Mouse (Mus musculus) ES-E14 (cell line): ENCODE results near the gene Ccdc92. TPM values are rescaled to one million over a fixed set of nuclear protein-coding genes. Genes with fewer than 3 reads are reported as not detected.

Experiments
- DNase-seq: peaks from one replicate; pipeline ENCODE4 v3.0.0-alpha.2; 2013; ENCODE audit warnings: low read depth, low spot score
- H3K27ac ChIP-seq: 2 replicates; pipeline ENCODE4 v1.5.1; 2012; ENCODE audit warnings: low read depth, mild to moderate bottlenecking, low read length, moderate library complexity, mixed read lengths; ENCODE audit not compliant: poor library complexity, insufficient read depth, severe bottlenecking
- H3K36me3 ChIP-seq: 2 replicates; pipeline ENCODE4 v1.6.1; 2012; ENCODE audit warnings: mild to moderate bottlenecking, low read length, moderate library complexity, mixed read lengths; ENCODE audit not compliant: control insufficient read depth, poor library complexity, insufficient read depth, severe bottlenecking
- H3K4me1 ChIP-seq, 2 experiments: fragments of 150-350 bp in 1 of 2; sonication (generic) in 1 of 2; 2 replicates each; pipeline ENCODE4 v1.6.1; 2012; ENCODE audit warnings: low read length in 2 of 2, mild to moderate bottlenecking in 1 of 2, mixed read lengths in 1 of 2; ENCODE audit not compliant: control insufficient read depth in 2 of 2, insufficient read depth in 2 of 2, poor library complexity in 1 of 2
- H3K4me3 ChIP-seq, 2 experiments: fragments of 150-350 bp in 1 of 2; sonication (generic) in 1 of 2; 2 replicates each; pipeline ENCODE4 v1.5.1; 2012; ENCODE audit warnings: low read length in 2 of 2, low read depth in 1 of 2, mild to moderate bottlenecking in 1 of 2, mixed read lengths in 1 of 2; ENCODE audit not compliant: insufficient read depth in 1 of 2, poor library complexity in 1 of 2, severe bottlenecking in 1 of 2
- H3K9ac ChIP-seq: 2 replicates; pipeline ENCODE4 v1.6.1; 2012; ENCODE audit warnings: low read depth, mild to moderate bottlenecking, low read length, mixed read lengths; ENCODE audit not compliant: poor library complexity, insufficient read depth, severe bottlenecking
- H3K9me3 ChIP-seq: fragments of 150-350 bp; sonication (generic); 2 replicates; pipeline ENCODE4 v1.6.1; 2012; ENCODE audit warnings: low read depth, mild to moderate bottlenecking, low read length; ENCODE audit not compliant: control insufficient read depth, insufficient read depth
- CHD2 ChIP-seq: IDR thresholded peaks from 2 replicates; pipeline ENCODE4 v1.6.1; 2014; ENCODE audit warnings: mild to moderate bottlenecking, low read depth, low read length, inconsistent platforms
- HCFC1 ChIP-seq: IDR thresholded peaks from 2 replicates; pipeline ENCODE4 v1.6.1; 2012; ENCODE audit warnings: low read length, inconsistent platforms, borderline replicate concordance; ENCODE audit not compliant: insufficient read depth
- MAFK ChIP-seq: IDR thresholded peaks from 2 replicates; pipeline ENCODE4 v1.6.1; 2014; ENCODE audit warnings: mild to moderate bottlenecking, low read depth, low read length, inconsistent platforms; ENCODE audit not compliant: insufficient read depth
- ZC3H11A ChIP-seq: IDR thresholded peaks from 2 replicates; pipeline ENCODE4 v1.6.1; 2012; ENCODE audit warnings: low read depth, mild to moderate bottlenecking, inconsistent platforms, low read length, borderline replicate concordance
- ZNF384 ChIP-seq: IDR thresholded peaks from 2 replicates; pipeline ENCODE4 v1.6.1; 2012; ENCODE audit warnings: low read depth, low read length, inconsistent platforms
- in situ Hi-C, 2 experiments: fragments of 600-800 bp; cut with MboI; formaldehyde crosslinking; loops; one replicate each; pipeline ENCODE4 v1.15.1; 2025; ENCODE audit warnings: low sequenced_read_pairs in 2 of 2, inconsistent platforms in 1 of 2; ENCODE audit not compliant: unreplicated experiment in 2 of 2
- total RNA-seq: library from RNA; depleted of rRNA; stranded (reverse); fragments of 300-350 nt; gene quantifications from 2 replicates; pipeline ENCODE4 v1.2.3, GENCODE M21; 2012; rRNA removed

Ccdc92 gene
- total RNA-seq, 1 experiment, result 3.9 TPM

- H3K9ac ChIP-seq, result no peak overlapping the region
- H3K4me1 ChIP-seq, result peaks cover 0 to 4% of the 10 kb centered on the region in 2 experiments; a peak in 1 of 4 replicates
These were observed 70.1 kb downstream of the Ccdc92 start for GRCm38 (mm10) chr5:124792112-124792511.

GRCm38 (mm10) chr5:124785650-124786049 is 76.6 kb downstream of the Ccdc92 start:
- TF ChIP-seq HCFC1 (no peak), ZC3H11A (no peak), ZNF384 (no peak), CHD2 (no peak), MAFK (no peak)
- H3K4me3 ChIP-seq, result no peak overlapping the region
- no peaks in the 10 kb centered on the region for H3K9me3 ChIP-seq
- in situ Hi-C loops, result no loop called here
- DNase-seq, result no peak
- H3K4me1 ChIP-seq, result no peaks in the 10 kb centered on the region
- H3K27ac ChIP-seq, result no peak overlapping the region
- no peaks in the 10 kb centered on the region for H3K36me3 ChIP-seq
- H3K9ac ChIP-seq, result no peak overlapping the region

More at GRCm38 (mm10) chr5:124792112-124792511, 70.1 kb downstream of the Ccdc92 start:
- TF ChIP-seq ZC3H11A, result no peak
- TF ChIP-seq ZNF384, result no peak
- TF ChIP-seq CHD2, result no peak
- TF ChIP-seq MAFK, result no peak
- TF ChIP-seq HCFC1, result no peak
- in situ Hi-C loops, result no loop called here
- no peak for DNase-seq
- Histone ChIP-seq H3K27ac (no peak overlapping the region), H3K9me3 (no peaks in the 10 kb centered on the region), H3K4me3 (no peak overlapping the region), H3K36me3 (no peaks in the 10 kb centered on the region)

Other genes starting within 250 kb of the Ccdc92 start
- 24.5 and 29.7 TPM in 2 replicates for gene Atp6v0a2, start 233.8 kb downstream of the Ccdc92 start, total RNA-seq
- gene Dnah10, start 137.3 kb downstream of the Ccdc92 start, total RNA-seq, result 1.7 and 2.3 TPM in 2 replicates
- gene Zfp664, start 267 bp upstream of the Ccdc92 start, total RNA-seq, result 22.6 and 27.4 TPM in 2 replicates
- 0.53 and 1.5 TPM in 2 replicates for gene Rflna, start 140.8 kb upstream of the Ccdc92 start, total RNA-seq